Mouse (Mus musculus): ENCODE measurements around the gene Dlk2. TPM values are rescaled to one million over a fixed set of nuclear protein-coding genes. Genes with fewer than 3 reads are reported as not detected.

Gene Dlk2
- total RNA-seq (2021): 10 to 100 TPM; 54.6 to 63.8 TPM

- DNase-seq: peak; percentile 21
- intact Hi-C loops (cut with DNase I): no loop called here
These were observed at the start of gene Dlk2 for GRCm38 (mm10) chr17:46297364-46298219. Dlk2 (plus strand) TSS chr17:46297421.

DNA sequence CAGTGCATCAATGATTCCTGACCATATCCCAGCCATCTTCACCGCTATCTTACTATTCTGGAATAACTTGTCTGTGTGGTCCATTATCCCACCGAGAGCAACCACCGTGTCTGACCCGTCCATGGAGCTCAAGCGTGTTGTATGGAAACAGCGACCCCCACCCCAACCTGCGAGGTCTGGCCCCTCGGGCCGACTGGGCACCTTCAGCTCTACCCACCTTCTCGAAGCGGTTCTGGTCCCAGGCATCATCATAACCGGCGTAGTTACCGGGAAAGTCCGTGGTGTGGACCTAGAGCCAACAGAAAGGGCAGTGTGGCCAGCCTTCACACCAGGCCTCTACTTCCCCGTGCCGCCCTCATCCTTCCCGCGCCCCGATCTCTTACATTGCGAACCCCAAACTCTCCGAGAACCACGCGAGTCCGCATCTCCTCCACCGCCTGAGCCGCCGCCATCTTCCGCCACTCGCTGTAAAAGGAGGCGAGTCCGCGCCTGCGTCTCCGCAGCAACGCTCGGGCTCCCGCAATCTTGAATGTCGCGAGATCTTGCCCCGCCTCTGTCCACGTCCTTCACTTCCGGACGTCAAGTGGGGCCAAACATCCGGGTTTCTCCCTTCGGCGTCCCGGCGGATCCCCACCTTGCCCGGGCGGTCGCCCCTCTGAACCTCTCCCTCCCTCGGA, 49.6 kb upstream of the Dlk2 start, which contains the start of the genes Polr1c and Yipf3:
Gene Polr1c, minus strand, starts transcription at position 543 of the 677 bp plus-strand sequence.
Gene Yipf3, plus strand, starts transcription at position 569 of the 677 bp plus-strand sequence.
- peak; percentile 96 for DNase-seq
- intact Hi-C loops (cut with DNase I): no loop called here

GRCm38 (mm10) chr17:46248189-46248522, 49.1 kb upstream of the Dlk2 start:
- intact Hi-C loops (cut with DNase I): no loop called here
- no peak for DNase-seq

DNA sequence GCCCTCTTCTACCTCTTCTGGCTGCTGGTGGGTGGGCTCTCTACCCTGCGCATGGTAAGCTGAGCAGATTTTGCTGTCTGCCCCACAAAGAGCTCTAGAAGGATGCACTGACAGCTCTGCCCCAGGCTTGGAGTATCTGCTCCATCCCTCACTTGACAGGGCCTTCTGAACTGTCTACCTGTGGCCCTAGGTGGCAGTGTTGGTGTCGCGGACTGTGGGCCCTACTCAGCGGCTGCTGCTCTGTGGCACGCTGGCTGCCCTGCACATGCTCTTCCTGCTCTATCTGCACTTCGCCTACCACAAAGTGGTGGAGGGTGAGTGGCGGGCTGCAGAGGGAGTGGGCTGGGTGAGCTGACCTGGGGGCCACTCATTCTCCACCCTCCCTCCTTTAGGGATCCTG, 46.0 kb upstream of the Dlk2 start:
- no peak for DNase-seq
- intact Hi-C loops (cut with DNase I): no loop called here

DNA sequence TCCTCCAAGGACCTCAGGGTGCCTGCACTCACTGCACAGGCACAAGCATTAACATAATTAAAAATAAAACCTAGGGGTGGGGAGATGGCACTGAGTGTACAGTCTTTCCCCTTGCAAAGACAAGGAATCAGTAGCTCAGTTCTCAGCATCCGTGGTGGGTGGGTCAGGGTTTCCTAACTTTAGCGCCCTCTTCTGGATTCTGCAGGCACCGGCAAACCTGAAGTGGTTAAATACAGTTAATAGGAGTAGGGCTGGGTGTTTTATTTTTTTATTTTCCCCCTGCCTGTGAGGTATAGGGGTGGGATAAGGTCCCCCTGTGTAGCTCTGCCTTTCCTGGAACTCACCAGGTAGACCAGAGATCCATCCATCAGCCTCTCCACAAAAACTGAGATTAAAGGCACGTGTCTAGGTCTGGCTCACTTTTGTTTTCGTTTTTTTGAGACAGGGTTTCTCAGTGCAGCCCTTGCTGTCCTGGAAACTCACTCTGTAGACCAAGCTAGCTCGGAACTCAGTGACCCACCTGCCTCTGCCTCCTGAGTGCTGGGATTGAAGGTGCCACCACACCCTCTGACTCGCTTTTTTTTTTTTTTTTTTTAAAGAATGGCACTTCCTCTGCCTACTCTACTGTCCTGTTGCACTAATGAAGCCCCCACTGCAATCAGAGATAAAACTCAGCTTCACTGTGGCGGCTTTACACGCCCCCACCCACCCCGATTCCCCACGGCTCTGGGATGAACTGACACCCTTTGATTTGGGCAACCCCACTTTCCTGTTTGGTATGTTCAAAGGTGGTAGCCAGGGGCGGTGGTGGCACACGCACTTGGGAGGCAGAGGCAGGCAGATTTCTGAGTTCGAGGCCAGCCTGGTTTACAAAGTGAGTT, 44.4 kb upstream of the Dlk2 start:
- peak; percentile 45 for DNase-seq
- intact Hi-C loops (cut with DNase I): no loop called here

DNA sequence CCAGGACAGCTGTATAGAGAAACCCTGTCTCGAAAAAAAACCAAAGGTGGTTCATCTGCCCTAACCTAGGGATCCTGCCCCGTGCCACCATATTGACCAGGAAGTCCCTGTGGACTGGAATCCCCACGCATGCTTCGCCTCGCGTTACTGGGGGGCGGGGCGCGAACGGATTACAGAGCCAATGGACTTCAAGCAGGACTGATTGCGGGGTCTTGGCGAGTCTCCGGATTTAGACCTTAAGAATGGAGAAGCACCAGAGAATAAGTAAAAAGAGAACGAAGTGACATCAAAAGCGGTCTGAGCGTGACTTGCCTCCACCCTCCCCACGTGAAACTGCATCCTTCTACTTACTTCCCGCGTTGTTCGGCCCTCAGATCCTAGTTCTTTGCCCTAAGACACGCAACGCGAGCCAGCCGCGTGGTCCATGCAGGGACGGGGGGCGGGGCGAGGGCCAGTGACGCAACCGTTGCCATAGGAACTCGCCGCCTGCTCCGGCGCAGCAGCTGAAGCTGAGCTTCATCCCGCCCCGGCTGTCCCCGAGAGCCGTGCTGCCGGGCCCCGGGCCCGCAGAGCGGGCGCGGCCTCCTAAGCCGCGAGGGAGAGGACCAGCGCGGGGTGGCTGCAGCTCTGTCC, 43.7 kb upstream of the Dlk2 start, which contains the start of gene Lrrc73:
Gene Lrrc73, plus strand, starts transcription at position 80 of the 633 bp plus-strand sequence.
- intact Hi-C loops (cut with DNase I): no loop called here
- peak; percentile 94 for DNase-seq

DNA sequence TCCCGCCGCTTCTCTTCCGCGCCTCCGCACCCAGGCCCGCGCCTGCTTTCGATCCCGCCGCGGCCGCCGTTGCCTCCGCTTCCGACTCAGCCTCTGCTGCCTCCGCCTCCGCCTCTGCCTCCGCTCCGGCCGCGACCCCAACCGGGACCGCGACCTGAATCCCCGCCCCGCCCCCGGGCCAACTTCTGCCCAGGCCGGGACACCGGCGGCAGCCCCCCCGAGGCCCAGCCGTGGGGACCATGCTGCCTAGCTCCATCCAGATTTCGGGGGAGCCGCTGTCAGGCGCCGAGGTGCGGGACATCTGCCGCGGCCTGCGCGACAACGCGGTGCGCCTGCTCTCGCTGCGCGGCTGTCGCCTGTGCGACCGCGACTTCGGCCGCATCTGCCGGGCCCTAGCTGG, 43.1 kb upstream of the Dlk2 start:
- intact Hi-C loops (cut with DNase I): no loop called here
- DNase-seq: peak; percentile 45

DNA sequence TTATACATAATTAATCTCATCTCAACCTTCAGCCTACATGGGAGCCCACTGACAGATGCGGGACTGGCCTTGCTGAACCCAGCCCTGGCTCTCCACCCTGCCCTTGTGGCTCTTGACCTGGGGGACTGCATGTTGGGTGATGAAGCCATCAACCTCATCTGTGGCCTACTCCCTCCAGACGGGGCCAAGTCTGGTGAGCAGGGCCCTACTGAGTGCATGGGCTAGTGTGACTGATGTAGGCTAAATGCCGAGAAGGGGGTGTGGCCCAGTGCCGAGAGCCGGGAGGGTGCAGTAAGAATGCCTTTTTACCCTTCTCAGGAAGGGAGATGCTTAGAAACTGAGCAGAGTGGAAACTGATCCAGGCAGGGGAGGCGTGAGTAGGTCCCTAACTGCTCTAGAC, 42.1 kb upstream of the Dlk2 start:
- intact Hi-C loops (cut with DNase I): no loop called here
- no peak for DNase-seq

DNA sequence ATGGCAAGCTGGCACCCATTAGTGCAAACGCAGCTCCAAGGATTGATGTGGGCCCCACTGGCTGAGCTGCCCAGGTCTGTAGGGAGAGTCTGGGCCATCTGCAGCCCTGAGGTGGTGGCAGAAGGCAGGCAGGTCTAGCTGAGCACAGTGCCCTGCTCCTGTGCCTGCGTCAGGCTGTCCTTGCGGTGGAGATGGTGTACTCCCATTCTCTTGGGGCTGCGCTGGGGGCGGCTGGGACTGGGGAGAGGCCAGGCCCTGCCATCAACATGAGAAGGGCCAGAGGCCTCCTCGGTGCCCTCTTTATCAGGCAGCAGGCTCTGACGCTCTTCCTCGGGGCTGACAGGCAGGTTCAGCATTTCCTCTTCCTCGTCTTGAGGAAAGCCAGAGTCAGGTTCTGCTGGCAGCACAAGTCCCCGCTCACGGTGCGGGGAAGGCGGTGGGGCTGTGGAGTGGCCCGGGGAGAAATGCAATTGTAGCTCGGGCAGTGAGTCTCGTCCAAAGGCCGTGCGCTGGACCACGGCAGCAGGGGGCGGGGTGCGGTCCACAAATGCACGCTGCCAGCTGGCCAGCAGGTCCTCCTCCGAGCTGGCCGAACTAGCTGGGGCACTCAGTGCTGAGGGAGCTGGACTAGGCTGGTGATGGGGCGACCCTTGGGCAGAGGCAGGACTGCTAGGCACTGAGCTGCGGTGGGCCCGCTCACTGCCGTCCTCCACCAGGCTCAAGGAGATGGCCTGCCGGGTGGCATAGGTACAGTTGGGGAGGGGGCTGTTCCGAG, 38.8 kb upstream of the Dlk2 start:
- intact Hi-C loops (cut with DNase I): no loop called here
- DNase-seq: no peak

- intact Hi-C loops (cut with DNase I): no loop called here
These were observed 37.5 kb upstream of the Dlk2 start for GRCm38 (mm10) chr17:46259675-46260074.

GRCm38 (mm10) chr17:46262201-46262694, 35.0 kb upstream of the Dlk2 start:
- intact Hi-C loops (cut with DNase I): no loop called here
- no peak for DNase-seq

More at GRCm38 (mm10) chr17:46259675-46260074, 37.5 kb upstream of the Dlk2 start:
- no peak for DNase-seq

GRCm38 (mm10) chr17:46265502-46265901, 31.7 kb upstream of the Dlk2 start:
- no peak for DNase-seq
- intact Hi-C loops (cut with DNase I): loop anchor here (5.0 kb wide), 1 partner anchor 117 kb away; the partner anchor contains the start of gene Zfp318

GRCm38 (mm10) chr17:46265918-46266618, 31.2 kb upstream of the Dlk2 start:
- intact Hi-C loops (cut with DNase I): loop anchor here (5.0 kb wide), 1 partner anchor 116 kb away; the partner anchor contains the start of gene Zfp318
- DNase-seq: peak; percentile 92

DNA sequence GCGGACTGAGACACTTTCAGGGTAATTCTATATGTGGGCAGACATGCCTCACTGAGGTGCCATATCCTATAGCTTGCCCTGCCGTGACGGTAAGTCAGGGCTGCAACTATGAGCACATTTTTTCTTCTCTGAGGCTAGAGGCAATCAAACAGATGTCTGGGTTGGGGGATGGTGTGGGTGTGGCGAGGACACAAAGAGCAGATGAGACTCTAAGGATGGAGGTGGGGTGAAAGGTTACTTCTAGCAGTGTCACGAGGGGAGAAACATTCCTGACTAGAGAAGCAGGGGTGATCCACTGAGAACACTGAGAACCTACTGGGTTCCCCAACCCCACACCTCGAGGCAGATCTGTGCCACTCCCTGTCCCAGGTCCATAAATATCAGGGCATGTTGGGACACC, 30.2 kb upstream of the Dlk2 start:
- intact Hi-C loops (cut with DNase I): loop anchor here (5.0 kb wide), 1 partner anchor 115 kb away; the partner anchor contains the start of gene Zfp318

GRCm38 (mm10) chr17:46267511-46267910, 29.7 kb upstream of the Dlk2 start:
- DNase-seq: no peak
- intact Hi-C loops (cut with DNase I): loop anchor here (5.0 kb wide), 1 partner anchor 115 kb away; the partner anchor contains the start of gene Zfp318

More for the DNA sequence above, 30.2 kb upstream of the Dlk2 start:
- no peak for DNase-seq

DNA sequence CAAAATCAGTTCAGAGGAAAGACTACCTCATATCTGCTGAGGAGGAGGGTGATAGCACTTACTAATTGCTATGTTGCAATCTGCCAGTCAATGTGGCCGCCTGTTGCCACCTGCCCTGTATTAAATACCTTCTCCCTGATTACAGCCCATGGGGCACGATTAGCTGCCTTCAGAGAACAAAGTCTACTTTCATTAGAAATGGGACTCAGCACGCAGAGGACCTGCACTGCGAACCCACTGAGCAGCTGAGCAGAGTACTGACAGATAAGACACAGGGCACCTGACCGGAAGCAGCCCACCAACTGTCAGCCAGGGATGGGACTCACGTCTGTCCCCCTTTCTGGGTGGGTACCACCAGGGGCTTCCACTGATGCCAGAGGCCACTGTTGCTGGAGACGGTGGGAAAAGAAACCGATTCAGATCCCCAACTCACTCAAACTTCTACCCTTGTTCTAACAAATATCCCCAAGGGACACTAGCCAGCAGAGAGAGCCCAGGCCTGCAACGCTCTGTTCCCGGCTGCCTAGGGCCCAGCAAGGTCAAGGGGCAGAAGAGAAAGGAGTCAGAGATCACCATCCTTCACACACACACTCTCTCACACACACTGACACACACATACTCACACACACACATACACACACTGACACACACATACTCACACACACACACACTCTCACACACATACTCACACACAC, 29.0 kb upstream of the Dlk2 start:
- DNase-seq: no peak
- intact Hi-C loops (cut with DNase I): loop anchor here (5.0 kb wide), 1 partner anchor 114 kb away; the partner anchor contains the start of gene Zfp318

GRCm38 (mm10) chr17:46269771-46270534, 27.3 kb upstream of the Dlk2 start:
- DNase-seq: no peak

More at GRCm38 (mm10) chr17:46269771-46270534, 27.3 kb upstream of the Dlk2 start:
- intact Hi-C loops (cut with DNase I): loop anchor here (5.0 kb wide), 1 partner anchor 112 kb away; the partner anchor contains the start of gene Zfp318

Measured in left cerebral cortex, postnatal 4 days (tissue).